Mouse (Mus musculus): Measurements from ENCODE around the gene Tmem130.
"Not testable (repeated sequence)": the region's sequence is repeated elsewhere in the genome, so short reads cannot be mapped to it uniquely, and the experiment has no call there.

Tmem130 gene

DNA sequence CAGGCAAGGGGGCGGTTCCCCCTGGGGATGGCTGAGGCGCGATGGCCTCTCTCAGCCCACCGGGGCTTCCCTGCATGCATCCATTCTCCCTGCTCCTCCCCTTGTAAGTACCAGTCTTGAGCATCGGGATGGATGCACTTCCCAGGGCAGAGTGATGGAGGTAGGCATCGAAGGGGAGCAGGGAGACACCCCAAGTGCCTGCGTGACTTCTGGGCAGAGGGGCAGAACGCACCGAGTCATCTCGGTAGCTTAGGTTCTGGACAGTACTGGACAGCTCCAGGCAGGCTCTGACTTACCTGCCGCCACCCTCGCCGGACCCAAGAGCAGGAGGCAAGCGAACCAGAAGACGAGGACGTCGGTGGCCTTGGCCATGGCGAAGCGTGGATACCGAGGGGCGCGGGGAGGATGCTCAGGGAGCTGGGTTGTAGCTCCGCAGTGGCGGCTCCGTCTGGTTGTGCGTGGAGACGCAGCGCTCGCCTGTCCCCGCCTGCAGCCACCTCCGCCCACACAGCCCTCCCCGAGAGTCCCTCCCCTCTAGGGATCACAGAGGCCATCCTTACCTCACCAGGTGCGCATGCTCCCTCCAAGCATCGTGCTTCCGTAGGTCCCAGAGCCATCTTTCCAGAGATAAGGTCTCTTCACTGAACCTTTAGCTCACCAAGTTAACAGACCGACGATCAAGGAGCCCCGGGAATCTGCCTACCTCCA lies at the start of gene Tmem130:
Gene Tmem130, minus strand, starts transcription at position 658 of the 708 bp plus-strand sequence.
- peak; percentile 33 for DNase-seq

DNA sequence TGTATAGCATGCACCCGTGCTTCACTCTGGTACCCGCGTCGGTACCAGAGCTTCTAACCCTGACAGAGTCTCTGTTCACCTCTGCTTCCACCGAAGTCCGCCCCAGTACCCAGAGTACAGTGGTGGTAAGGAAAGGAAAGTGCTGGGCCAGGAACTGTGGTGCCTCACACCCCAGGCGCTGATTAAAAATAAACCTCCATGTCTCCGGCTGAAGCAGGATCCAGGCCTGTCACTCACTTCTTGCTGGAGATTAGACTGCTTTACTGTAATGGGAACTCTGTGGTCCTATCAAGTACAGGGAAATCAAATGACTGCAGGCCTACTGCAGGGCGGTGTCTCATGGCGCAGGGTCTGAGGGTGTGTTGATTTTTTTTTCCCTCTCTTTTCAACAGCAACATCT lies 45.3 kb upstream of the Tmem130 start:
- DNase-seq, result no peak

DNA sequence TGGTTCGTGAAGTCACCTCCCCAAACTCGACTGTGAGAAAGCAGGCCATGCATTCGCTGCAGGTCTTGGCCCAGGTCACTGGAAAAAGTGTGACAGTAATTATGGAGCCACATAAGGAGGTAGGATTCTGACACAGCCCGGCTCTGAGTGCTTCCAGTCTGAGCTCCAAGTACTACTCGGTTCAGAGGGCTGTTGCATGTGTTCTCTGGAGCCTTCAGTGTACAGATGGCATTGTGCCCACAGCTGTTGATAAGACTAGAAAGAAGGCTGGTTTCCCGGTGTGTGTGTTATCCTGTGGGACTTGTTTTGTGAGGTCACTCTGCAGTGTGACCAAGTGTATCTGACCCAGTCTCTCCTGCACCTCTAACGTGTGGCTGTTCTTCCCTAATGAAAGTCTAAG lies 42.6 kb upstream of the Tmem130 start:
- DNase-seq, result no peak

DNA sequence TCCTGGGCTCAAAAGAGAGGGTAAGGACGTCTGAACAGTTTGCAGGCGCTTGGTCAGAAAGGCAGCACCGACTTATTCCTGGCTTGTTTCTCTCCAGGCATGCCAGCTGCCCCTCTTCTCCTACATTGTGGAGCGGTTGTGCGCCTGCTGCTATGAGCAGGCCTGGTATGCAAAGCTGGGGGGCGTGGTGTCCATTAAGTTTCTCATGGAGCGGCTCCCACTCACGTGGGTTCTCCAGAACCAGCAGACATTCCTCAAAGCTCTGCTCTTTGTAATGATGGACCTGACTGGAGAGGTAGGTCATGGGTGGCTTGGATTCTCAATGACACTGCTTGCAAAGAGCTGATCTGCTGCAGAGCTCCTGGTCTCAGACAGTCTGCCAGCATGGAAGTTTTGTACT lies 41.4 kb upstream of the Tmem130 start:
- no peak for DNase-seq

DNA sequence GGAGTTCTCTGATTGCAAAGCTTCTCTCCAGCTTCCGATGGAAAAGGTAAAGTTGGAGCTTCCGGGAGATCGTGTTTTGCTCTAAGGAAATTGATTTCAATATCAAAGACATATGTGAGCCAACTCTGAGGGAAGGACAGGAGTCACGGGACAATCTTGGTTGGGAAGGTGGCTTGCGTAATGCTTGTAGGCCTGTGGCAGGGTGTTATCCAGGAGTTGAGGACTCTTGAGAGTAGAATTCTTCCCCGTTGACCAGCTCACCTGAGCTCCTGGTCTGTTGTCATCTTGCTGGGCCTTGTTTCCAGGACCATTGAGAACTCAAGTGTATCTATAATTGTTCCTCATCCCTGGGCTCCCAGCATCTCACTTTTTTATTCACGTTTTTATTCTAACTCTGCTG lies 35.5 kb upstream of the Tmem130 start:
- no peak for DNase-seq

DNA sequence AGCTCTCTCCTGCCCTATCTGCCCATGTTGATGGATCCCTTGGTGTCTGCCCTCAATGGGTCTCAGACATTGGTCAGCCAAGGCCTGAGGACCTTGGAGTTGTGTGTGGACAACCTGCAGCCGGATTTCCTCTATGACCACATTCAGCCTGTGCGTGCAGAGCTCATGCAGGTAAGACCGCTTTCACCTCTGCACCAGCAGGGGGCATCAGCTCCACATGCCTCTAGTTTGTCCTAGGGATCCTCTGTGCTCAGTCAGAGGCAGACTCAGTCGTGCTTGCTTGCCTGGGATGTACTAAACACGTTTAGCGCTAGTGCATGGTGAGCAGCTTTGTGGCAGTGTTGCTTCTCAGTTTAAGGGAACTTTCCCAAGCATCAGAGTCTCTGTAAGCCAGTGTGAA lies 33.1 kb upstream of the Tmem130 start:
- peak; percentile 44 for DNase-seq

DNA sequence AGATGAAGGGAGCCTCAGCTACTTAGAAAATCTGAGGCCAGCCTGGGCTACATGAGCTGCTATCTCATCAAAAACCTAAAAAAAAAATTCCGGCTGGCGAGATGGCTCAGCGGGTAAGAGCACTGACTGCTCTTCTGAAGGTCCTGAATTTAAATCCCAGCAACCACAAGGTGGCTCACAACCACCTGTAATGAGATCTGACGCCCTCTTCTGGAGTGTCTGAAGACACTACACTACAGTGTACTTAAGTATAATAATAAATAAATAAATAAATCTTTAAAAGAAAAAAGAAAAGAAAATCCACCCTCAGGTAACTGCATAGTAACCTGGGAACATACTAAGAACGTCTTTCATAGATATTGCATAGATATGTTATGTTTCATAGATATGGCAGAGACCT lies 31.8 kb upstream of the Tmem130 start:
- DNase-seq, result no peak

DNA sequence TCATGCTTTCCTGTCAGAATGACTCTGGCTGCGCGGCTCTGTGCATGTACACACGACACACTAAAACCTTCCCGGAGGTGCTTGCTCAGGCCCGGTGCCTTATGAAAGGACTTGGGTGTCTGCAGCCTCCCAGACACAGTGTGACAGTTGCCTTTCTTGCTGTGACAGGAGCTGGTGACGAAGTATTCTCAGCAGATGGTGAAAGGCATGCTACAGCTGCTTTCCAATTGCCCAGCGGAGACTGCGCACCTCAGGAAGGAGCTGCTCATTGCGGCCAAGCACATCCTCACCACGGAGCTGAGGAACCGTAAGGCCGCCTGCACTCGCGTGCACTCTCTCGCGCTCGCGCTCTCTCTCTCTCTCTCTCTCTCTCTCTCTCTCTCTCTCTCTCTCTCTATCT lies 24.8 kb upstream of the Tmem130 start:
- no peak for DNase-seq

DNA sequence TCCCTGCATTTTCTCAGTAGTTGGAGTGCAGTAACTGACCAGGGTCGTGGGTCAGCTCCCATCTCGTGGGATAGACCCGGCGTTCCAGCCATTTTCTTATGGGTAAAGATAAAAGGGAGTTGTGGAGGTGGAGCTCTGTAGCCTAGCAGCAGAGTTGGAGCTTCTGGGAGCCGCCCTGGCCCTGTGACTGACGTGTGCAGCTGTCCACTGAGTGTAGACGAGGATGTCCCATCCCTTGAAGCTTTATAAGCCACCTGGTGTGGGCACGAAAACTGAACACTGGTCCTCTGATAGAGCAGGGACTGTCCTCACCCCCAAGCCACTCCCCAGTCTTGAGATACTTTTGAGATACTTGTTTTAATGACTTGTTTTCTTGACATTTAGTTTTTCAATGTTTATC lies 19.0 kb upstream of the Tmem130 start:
- no peak for DNase-seq

DNA sequence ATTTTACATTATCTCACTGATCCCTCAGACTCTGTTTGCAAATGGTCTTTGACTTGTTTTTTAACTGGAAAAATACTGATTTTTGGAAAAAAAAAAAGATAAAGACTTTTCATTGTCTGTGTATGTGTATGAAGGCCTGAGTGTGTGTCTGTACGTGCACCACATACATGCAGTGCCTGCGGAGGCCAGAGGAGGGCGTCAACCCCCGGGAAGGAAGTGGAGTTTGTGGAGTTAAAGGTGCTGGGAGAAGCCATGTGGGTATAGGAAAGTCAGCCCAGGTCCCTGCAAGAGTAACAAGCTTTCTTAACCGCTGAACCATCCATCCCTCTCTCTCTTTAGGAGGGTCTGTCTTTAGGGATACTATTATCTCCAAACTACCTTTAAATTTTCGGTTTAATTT lies 11.6 kb upstream of the Tmem130 start:
- DNase-seq, result no peak

DNA sequence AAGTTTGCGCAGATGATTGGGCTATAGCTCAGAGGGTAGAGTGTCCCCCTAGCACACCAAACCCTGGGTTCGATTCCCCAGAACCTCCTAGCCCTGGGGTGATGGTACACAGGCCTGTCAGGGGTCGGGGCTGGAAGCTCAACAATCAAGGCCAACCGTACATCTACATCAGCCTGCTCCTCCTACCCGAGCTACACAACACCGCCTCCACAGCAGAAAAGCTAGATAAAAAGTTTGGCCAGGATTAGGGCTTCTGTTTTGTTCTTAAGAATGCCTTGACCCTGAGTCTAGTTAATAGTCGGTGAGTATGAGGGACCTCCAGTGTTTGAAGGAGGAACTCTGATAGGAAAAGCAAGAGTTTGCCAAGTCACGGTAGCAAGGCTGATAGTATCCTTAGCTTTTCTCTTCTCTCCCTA lies 7.5 kb upstream of the Tmem130 start:
- DNase-seq, result no peak

DNA sequence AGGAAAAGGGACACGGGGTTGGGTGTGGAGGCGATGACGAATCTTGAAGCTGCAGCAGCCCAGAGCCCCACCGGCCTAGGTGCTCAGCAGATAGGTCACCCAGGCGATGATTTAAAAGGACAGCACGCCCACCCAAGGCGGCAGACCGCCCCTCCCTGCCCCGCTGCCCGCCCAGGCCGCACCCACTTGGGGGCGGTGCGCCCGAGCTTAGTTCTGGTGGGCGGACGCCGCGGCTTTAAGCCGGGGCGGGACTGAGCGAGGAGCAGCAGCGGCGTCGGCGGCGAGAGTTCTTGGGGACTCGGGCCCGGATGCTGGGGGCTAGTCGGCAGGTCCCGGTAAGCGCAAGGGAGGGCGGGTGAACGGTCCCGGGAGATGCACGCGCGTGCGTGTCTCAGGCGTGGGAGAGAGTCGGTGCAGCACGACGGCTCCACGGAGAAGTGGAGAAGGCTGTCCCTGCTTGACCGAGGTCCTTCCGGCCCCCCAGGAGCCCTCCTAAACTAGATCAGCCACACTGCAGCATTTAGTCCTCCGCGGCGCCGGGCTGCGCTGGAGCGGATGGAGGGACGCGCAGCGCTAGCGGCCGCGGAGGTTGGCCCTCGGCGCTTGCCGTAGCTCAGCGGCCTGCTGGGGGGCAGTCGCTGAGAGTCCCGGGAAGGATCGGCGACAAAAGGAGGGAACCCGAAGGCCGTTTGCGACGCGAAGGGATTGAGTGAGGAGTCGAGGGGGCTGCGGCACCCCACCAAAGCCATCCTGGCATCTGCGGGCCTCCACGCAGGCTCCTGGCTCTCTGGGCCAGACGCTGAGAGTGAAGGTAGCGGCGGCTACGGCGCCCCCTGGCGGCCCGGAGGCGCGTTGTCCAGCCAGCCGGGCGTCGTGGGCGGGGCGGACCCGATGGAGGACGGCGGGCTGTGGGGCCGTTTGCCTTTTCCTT lies 6.6 kb upstream of the Tmem130 start:
- peak; percentile 96 for DNase-seq

DNA sequence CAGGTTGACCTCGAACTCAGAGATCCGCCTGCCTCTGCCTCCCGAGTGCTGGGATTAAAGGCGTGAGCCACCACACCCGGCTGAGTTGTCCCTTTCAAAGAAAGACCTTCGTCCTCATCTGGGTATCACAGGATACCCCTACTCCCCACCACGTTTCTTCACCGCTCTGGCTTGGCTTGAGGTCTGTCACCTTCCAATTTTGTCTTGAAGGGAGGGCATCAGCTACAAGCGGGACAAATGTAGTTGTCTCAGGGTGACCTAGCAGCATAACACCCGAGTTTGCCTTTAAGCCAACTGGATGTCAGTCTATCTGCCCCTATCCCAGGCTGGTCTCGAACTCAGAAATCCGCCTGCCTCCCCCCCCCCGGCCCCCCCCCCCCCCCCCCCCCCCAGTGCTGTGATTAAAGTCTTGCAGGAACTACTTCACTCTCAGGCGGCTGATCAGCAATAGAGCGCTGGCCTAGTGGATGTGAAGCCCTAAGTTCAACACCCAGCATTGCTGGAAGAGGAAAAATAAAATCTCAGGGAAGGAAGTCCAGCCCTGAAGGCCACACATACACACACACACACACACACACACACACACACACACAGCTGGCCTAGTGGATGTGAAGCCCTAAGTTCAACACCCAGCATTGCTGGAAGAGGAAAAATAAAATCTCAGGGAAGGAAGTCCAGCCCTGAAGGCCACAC lies 5.6 kb upstream of the Tmem130 start, which contains the start of gene Trrap:
Gene Trrap, plus strand, starts transcription at position 627 of the 693 bp plus-strand sequence.
- not testable (repeated sequence) for DNase-seq

DNA sequence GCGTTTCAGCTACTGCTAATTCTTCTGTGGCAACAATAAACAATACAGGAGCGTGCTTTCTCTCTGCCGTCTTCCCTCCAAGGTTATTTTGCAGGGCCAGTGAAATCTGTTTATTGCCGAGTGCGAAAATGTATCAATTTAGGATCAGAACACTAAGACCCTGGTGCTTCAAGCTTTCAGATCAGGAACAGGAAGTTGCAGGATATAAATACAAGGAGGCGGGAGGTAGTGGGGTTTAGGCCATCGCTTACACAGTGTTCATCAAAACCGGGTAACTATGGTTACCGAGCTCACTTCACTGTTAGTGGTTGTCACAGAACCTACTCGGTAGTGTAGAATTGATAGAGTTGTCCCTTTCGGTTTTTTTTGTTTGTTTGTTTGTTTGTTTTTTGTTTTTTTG lies 5.0 kb upstream of the Tmem130 start:
- DNase-seq, result no peak

DNA sequence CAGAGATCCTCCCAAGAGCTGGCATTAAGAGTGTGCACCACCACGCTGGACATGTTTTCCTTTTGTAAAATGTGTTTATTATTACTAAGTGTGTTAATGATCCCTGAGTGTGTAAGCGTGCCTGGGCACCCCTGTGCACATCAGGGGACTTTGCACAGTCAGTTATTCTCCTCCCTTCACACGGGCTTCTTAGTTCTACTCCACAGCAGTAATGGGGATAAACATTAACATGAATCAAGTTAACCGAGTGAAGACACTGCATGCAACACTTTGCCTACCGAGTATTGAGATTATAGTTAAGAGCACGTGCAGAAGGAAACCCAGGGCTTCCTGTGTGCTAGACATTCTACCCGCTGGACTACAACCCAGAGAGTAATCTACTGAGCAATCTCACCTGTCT lies 4.4 kb upstream of the Tmem130 start:
- DNase-seq, result no peak

DNA sequence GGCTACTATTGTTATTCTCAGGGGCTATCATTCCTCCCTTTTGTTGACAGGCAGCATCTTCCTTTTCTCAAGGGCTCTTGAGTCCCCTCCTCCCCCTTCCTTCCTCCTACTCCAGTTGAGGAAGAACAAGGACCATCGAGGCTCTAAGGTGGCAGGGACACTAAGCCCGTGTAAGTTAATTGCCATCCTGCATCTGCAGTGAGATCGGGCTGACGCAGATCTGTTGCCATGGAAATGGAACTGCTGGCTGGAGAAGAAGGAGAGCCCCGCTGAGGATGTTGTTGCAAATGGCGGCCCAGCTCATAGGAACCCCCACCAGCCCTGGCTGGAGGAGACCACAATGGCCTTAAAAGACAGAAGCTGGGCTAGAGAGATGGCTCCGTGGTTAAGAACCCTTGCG lies 3.2 kb downstream of the Tmem130 start:
- DNase-seq, result no peak

DNA sequence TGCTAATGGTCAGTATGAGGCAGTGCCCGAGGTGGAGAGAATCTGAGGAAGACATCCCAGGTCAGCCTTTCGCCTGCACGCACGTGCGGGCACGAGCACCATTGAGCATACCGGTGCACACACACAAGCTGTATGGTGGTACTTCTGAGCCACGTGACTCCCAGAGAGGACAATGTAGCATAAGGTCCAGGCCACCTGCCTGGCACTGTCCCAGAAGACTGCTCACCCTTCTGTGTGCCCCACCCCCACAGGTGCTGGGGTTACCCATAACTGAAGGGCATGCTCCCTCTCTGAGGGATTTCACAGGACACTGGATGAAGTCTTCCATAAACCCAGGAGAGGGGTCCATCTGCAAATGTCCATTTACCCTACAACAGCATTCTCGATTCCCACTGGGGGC lies 4.2 kb downstream of the Tmem130 start:
- DNase-seq, result no peak

DNA sequence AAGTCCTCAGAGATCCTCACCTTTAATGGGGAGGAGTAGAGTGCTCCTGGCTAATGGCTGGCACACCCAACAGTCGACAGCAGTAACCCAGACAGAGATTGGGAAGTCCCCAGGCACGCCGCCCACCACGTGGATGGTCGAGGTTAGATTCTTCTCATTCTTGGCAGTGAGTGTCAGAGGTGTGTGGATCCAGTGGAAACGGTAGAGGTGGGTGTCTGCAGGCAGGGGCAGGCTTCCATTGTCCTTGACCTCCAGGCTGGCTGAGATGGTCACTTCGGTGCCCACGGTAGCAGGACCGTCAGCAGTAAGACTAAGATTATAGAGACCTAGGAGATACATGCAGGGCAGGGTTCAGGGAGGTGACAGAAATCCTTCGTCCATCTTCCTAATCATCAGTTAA lies 6.4 kb downstream of the Tmem130 start:
- DNase-seq, result no peak

DNA sequence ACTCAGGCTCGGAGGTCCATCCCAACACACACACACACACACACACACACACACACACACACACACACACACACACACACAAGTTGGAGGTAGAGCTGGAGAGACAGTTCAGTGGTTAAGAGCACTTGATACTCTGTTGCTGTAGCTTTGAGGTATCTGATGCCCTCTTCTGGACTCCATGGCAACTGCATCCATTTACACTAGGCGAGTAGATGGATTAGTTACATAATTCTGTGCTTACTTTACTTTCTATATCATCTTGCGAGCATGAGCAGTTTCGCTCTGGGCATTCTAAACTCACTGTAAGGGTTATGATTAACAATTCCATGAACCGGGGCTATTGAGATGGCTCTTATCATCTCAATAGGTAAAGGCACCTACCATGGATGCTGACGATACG lies 8.6 kb downstream of the Tmem130 start:
- DNase-seq, result peak; percentile 63

DNA sequence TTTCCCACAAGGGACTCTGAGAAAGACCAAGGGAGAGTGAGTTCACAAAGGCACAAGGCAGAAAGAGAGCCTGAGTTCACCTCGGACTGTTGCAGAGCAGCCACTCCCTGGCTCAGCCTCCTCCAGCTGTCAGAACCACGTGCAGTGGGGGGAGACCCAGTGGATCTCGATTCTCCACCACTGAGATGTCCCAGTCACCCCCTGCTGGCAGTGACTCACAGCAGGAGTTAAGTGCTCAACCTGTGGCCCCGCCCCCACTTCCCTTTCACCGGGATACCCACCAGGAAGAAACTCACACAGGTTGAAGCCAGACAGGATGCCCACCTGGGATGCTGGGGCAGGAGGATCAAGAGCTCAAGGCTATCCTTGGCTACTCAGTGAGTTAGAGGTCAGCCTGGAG lies 9.2 kb downstream of the Tmem130 start:
- peak; percentile 57 for DNase-seq

DNA sequence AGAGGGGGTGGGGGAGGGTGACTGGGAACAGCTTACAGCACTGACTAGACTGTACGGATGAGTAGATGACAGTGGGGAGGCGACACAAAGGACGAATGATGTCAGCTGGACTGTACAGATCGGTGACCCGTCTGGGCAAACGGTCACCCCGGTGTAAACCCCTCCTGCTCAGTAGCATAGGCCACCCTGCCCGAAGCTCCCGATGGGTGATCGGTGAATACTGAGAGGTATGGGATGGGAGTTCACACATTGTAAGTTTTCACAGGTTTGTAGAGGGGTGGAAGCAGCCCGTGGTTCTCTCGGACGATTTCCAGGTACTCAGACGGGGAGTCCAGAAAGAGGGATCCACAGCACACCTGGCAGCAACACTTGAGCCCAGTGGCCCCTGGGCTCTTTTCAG lies 24.5 kb downstream of the Tmem130 start:
- no peak for DNase-seq

DNA sequence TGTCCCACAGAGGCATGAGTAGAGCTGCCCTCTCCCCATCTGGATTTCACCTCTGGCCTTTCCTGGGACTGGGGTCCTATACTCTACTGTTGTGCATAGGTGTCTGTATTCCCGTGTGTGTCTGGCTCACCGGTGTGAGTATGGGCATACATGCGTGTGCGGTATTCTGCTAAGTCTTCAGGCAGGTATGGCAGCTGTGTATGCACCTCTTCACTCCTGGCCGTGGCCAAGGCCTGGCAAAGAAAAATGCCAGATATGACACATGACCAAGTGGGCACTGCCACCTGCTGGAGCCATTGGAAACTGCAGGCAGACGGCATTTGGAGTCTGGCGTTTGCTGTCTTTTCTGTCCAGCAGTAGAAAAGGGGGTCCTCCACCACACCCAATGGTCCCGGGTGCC lies 26.7 kb downstream of the Tmem130 start:
- DNase-seq, result peak; percentile 79

DNA sequence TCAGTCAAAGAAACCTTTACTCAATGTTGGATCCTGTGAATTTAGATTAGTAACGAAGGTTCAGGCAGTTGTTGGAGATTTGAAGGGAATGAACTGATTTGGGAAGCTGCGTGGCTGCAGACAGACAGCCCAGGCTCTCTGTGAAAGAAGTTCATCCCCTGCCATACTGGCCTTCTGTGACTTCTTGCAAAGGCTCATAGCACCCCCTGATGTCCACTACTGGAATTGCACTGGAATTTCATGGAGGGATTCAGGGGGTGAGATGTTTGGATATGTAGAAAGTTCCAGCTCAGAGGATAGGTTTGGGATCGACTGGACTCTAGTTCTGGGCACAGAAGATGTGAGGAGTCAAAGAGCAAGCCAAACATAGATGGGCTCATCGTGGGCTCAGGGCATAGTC lies 27.7 kb downstream of the Tmem130 start:
- DNase-seq, result peak; percentile 54

DNA sequence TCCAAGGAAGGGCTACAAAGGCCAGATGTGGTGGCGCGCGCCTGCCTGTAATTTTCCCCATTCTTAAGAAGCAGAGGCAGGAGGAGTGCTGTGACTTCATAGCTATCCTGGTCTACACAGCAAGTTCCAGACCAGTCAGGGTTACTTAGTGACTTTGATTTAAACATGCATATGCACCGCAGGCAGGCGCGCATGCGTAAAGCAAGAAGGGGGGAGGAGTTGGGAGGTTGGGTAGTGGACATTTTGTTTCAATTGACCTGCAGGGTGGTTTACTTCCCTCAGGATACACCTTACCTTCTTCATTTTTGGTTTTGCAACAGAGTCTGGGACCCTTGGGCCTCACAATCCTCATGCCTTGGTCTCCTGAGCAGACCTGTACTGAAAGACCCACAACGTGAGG lies 32.4 kb downstream of the Tmem130 start:
- no peak for DNase-seq

All from thymus, postnatal 4 days (tissue).